Mouse (Mus musculus): ENCODE measurements around the gene Plekha8. TPM values are rescaled to one million over a fixed set of nuclear protein-coding genes. Genes with fewer than 3 reads are reported as not detected.

Gene Plekha8
- 5.5 and 5.8 TPM in 2 replicates for polyA plus RNA-seq (2015; fragmentation: Nextera tagmentation; extraction: Ambion mirVana)

DNA sequence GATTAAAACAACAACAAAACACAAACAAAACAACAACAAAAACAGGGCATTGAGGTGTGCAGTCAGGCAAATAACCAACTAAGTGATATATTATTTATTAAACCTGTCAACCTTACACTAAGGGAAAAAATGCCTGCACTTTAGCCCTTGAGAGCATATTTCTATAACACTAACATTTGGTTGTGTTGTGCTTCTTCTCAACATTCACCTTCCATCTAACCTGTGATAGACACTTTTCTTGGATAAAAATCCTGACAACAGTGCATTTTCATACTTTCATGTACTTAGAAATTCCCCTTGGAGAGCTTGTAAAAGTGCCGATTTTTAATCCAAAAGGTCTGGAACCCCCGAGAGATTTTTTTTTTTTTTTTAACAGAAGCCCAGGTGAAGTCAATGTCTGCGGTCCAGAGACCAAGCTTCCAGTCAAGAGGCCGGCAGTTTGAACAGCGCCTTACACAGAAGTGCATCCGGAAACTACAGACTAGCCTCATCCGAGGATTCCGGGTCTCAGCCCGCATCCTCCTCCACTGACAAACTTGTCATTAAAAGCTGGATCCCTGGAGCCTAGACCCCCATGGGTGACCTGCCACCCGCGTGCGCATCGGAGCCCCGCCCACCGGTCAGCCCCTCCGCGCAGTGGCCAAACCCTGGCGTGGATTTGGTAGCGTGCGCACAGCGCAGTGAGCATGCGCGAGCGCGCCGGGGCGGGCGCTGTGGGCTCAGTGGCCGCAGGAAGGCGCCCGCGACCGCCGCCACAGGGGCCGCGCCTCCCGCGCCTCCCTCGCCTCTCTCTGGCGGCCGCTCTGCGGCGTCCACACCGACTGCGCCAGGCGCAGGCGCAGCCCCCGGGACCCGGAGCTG, at the start of gene Plekha8:
Plekha8 (plus strand) TSS at position 643 of the 861 bp plus-strand sequence.

DNA sequence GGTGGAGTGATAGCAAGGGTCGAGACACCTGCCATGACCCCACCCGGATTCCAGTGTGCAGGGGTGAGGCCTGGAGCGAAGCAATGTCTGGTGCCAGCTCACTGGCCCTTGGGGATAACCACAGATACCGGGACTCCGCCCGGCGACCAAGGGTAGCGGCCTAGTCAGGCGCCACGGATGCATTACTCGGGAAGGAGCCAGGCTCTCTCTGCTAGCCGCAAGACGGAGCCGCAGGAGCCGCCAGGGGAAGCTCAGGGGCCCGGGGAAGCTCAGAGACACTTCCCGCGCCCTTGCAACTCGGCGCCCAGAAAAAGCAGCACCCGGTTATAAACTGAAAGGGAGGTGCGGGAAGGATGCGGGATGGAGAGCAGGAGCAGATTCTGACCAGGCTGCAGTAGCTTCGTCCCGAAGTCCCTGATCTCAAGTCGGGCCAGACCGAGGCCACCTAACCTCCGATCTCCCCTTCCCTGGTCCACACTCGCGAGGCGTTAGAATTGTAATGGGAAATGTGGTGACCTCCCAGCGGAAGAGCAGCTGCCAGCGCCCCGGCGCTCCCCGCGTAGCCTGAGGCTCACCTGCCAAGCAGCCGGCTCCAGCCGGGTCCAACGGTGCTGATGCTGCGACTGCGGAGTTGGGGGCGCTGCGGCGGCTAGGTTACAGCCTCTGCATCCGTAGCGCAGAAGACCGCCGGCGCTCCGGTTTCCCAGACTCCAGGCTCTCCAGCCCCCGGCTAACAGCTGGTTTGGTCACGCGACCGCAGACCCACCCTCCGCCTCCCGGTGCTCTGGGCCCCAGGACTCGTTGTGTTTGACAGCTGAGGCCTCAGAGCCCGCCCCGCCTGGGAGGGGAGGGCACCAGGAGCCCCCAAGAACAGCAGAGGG, 29.0 kb upstream of the Plekha8 start, which contains the start of gene Scrn1:
Scrn1 (minus strand) TSS at position 825 of the 881 bp plus-strand sequence.

DNA sequence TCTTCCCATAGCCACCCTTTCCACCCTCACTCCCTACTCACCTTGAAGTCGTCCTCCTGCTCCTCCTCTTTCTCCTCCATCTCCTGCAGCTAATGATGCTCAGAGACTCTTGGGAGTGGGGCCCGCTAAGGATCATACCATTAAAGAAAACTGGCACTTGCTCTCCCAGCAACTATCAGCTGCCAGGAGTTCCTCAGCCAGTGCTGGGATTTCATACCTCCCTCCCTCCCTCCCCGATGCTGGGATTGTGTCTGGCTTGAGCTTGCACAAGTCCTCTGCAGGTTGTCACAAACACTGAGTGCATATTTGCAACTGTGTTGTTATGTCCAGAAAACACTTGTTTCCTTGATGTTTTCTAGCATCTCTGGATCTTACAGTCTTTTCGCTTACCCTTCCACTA, 2.3 kb downstream of the Plekha8 start, which contains the start of gene Fkbp14:
Fkbp14 (minus strand) TSS at position 101 of the 400 bp plus-strand sequence.

DNA sequence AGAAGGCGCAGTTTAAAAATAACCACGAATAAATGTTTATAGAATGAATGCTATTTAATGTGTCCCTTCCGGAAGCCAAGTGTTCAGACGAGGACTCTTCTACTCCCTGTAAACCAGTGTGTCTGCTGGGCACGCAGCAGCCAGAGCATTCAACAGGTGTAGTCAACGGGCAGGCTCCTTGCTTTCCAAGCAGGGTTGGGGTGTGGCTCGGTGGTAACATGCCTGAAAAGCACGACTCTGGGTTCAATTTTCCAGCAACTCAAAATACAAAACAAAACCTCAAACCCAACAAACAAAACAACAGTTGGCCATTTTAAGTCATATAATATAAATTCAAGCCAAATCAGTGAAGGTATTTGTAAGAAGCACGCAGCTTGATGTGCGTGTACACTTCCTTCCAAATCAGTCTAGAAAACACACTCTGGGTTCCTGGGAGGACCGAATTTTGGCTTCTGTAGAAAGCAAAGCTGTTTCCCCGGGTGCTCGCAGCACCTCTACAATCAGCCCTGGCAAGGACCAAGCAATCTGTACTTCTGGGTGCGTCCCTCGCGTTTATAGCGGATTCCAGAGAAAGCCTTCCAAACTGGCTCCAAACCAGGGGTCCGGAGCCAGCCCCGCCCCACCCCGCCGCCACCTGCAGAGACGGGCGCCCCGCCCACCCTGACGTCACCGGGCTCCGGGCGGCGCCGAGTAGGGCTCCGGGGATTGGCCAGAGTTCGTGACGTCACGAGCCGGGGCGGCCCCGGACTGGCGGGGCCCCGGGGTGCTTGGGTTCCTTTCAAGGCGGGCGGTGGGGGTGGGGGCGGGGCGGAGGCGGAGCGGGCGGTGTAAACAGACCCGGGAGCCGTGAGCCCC, 86.2 kb downstream of the Plekha8 start, which contains the start of gene Mturn:
Mturn (plus strand) TSS at position 734 of the 855 bp plus-strand sequence.

Other genes with a start within 250 kb of the Plekha8 start
- gene Wipf3, start 165.5 kb upstream of the Plekha8 start, polyA plus RNA-seq (2015; fragmentation: Nextera tagmentation; extraction: Ambion mirVana) = 0.99 and 1.1 TPM in 2 replicates
- gene Scrn1, start 28.6 kb upstream of the Plekha8 start, polyA plus RNA-seq (2015; fragmentation: Nextera tagmentation; extraction: Ambion mirVana) = 91.6 and 102 TPM in 2 replicates
- gene Fkbp14, start 2.2 kb downstream of the Plekha8 start, polyA plus RNA-seq (2015; fragmentation: Nextera tagmentation; extraction: Ambion mirVana) = 8.7 and 10.9 TPM in 2 replicates
- 46.9 and 52.9 TPM in 2 replicates for gene Mturn, start 86.5 kb downstream of the Plekha8 start, polyA plus RNA-seq (2015; fragmentation: Nextera tagmentation; extraction: Ambion mirVana)
- 6.1 and 6.2 TPM in 2 replicates for gene Znrf2, start 221.8 kb downstream of the Plekha8 start, polyA plus RNA-seq (2015; fragmentation: Nextera tagmentation; extraction: Ambion mirVana)

Measured in neural tube, postnatal 0 days (tissue).